ENCODE assay signal across 8 mouse cellular contexts in the genomic region with DNA sequence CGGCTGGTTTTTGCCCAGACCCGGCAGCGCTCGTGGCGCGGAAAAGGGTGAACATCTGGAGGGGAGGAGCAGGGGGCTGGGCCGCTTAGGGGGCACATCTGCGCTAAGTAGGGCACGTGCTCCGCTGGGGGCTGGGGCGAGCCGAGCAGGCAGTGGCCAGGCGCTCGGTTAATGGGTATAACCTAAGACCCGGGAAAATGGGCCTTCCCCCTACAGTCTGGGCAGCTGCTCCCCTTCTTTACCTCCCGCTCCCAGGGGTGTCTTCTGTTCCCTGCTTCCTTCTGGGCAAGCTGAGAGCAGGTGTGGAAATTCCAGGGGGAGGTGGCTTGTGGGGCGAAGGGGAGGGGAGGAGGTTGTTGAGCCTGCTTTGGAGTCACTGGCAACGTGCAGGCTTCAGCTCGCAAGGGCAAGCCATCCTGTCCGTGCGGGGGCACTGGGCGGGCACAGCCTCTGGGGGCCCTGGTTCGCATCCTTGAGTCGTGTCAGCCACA.
DNase-seq lines count a peak whose midpoint lies in the region; ATAC-seq and TF ChIP-seq lines count a peak whose summit lies in the region.

No protein-coding gene starts in this region.

- peak overlapping the region; percentile 80 for H3K9ac ChIP-seq in heart, adult 2 months (ENCODE audit: low read depth, low read length)
- peak overlapping the region; percentile 81 for H3K9ac ChIP-seq in kidney, postnatal 0 days (ENCODE audit: low read depth, low read length)
- peak overlapping the region; percentile 77 for H3K9ac ChIP-seq in lung, postnatal 0 days (replicated peaks; ENCODE audit: low read depth)

- H3K4me2 ChIP-seq in kidney, postnatal 0 days (ENCODE audit: low read length), result peak overlapping the region; percentile 97
- peak overlapping the region; percentile 95 for H3K4me2 ChIP-seq in lung, postnatal 0 days (replicated peaks; ENCODE audit: low read depth, low read length)

- intact Hi-C loops in heart, adult 2 months (cut with DNase I), result no loop called here
- intact Hi-C loops in heart, postnatal 36 days (cut with DNase I), result loop anchor here (2.0 to 5.0 kb wide), 2 partner anchors 35 to 67 kb away; no protein-coding TSS in a partner anchor

- 33% methylated on average over 24 of the region's 24 CpGs for WGBS in heart, adult 2 months
- WGBS in kidney, postnatal 0 days, result 3% methylated on average over 24 of the region's 24 CpGs
- 5% methylated on average over 17 of the region's 24 CpGs for WGBS in lung, postnatal 0 days

- peak overlapping the region; percentile 70 for H3K4me3 ChIP-seq in heart, adult 2 months
- peak overlapping the region; percentile 78 for H3K4me3 ChIP-seq in kidney, postnatal 0 days (replicated peaks; ENCODE audit: low read depth, low read length)
- peak overlapping the region; percentile 73 for H3K4me3 ChIP-seq in lung, postnatal 0 days (ENCODE audit: low read depth, low read length)

- TF ChIP-seq EP300 in heart, adult 2 months (IDR thresholded peaks at IDR 0.05; ENCODE audit: insufficient read depth, low read depth, low read length), result no peak
- no peak for TF ChIP-seq EP300 in lung, postnatal 0 days (IDR thresholded peaks at IDR 0.05)

- peaks cover 3% of the 10 kb centered on the region for H3K79me2 ChIP-seq in heart, adult 2 months (replicated peaks; ENCODE audit: control insufficient read depth, insufficient read depth, low read length)

- TF ChIP-seq CTCF in heart, adult 2 months (IDR thresholded peaks at IDR 0.05), result no peak
- TF ChIP-seq CTCF in kidney, postnatal 0 days (IDR thresholded peaks at IDR 0.05; ENCODE audit: low read depth), result no peak
- no peak; the same call in 1 of the 2 replicates for TF ChIP-seq CTCF in lung, postnatal 0 days (IDR thresholded peaks at IDR 0.05)

- peak overlapping the region; percentile 68 for H3K27ac ChIP-seq in heart, adult 2 months
- peak overlapping the region; percentile 62 for H3K27ac ChIP-seq in kidney, postnatal 0 days
- H3K27ac ChIP-seq in lung, postnatal 0 days (ENCODE audit: low read length), result peak overlapping the region; percentile 85

- peak; percentile 27 for ATAC-seq in kidney, postnatal 0 days (replicated peaks; ENCODE audit: low FRiP score, low read depth)
- peak; percentile 59 for ATAC-seq in lung, postnatal 0 days

- no peak for TF ChIP-seq POLR2A in heart, adult 2 months (IDR thresholded peaks at IDR 0.05; ENCODE audit: insufficient read depth, low read depth, low read length)

- peaks cover 23% of the 10 kb centered on the region for H3K4me1 ChIP-seq in heart, adult 2 months (ENCODE audit: control insufficient read depth, insufficient read depth, low read length)
- H3K4me1 ChIP-seq in kidney, postnatal 0 days (replicated peaks; ENCODE audit: insufficient read depth, low read length), result peaks cover 18% of the 10 kb centered on the region
- H3K4me1 ChIP-seq in lung, postnatal 0 days (ENCODE audit: insufficient read depth, low read depth, low read length), result peaks cover 23% of the 10 kb centered on the region; the same call in 1 of the 2 replicates

- no peaks in the 10 kb centered on the region for H3K36me3 ChIP-seq in heart, adult 2 months (ENCODE audit: control insufficient read depth, insufficient read depth, low read length)
- H3K36me3 ChIP-seq in kidney, postnatal 0 days (ENCODE audit: insufficient read depth, low read length), result no peaks in the 10 kb centered on the region
- no peaks in the 10 kb centered on the region for H3K36me3 ChIP-seq in lung, postnatal 0 days (ENCODE audit: insufficient read depth, low read length)

- DNase-seq in heart, adult 2 months, result peak in 1 of 2 experiments; percentile 63
- no peak for DNase-seq in heart, postnatal 36 days
- peak; percentile 72 for DNase-seq in R1 (ENCODE audit: low read depth, low spot score)
- DNase-seq in frontal cortex, postnatal 14 days (ENCODE audit: low spot score in 2 of 2), result peak; percentile 40 to 46
- peak; percentile 40 for DNase-seq in kidney, postnatal 0 days (ENCODE audit: low spot score)
- peak; percentile 88 for DNase-seq in lung, postnatal 0 days (ENCODE audit: low spot score)
- DNase-seq in retina, postnatal 7 days (ENCODE audit: low read depth, low spot score), result peak; percentile 47
- no peak for DNase-seq in cerebellum, adult 9-10 months

- no peaks in the 10 kb centered on the region for H3K9me3 ChIP-seq in kidney, postnatal 0 days (replicated peaks; ENCODE audit: low read length)
- no peaks in the 10 kb centered on the region for H3K9me3 ChIP-seq in lung, postnatal 0 days (ENCODE audit: low read length)

- H3K27me3 ChIP-seq in heart, adult 2 months (ENCODE audit: control insufficient read depth, insufficient read depth, low read length), result no peaks in the 10 kb centered on the region
- no peaks in the 10 kb centered on the region for H3K27me3 ChIP-seq in kidney, postnatal 0 days (ENCODE audit: insufficient read depth, low read length)
- no peaks in the 10 kb centered on the region for H3K27me3 ChIP-seq in lung, postnatal 0 days (replicated peaks; ENCODE audit: insufficient read depth, low read length)

Comparison
In these comparisons a context has a peak if more than half of its experiments do, and no peak if none do; other contexts are left out.
1. DNase-seq: peak in R1 (single experiment), frontal cortex, postnatal 14 days (2 of 2), kidney, postnatal 0 days (single experiment), lung, postnatal 0 days (single experiment) and retina, postnatal 7 days (single experiment); none in heart, postnatal 36 days (0 of 2) and cerebellum, adult 9-10 months (single experiment).
2. Peak in every context shown above with its lines, with median percentiles within 50 percentile points of each other: H3K27ac ChIP-seq, H3K4me3 ChIP-seq and H3K9ac ChIP-seq.